Mouse (Mus musculus) T-helper 1 cell (primary cell): ENCODE results near the gene Bex4.

ENCODE experiments used
- in situ Hi-C: fragments of 300-600 bp; cut with MboI, MseI; formaldehyde crosslinking; loops from one replicate; pipeline ENCODE4 v1.15.1; 2025; ENCODE audit warnings: high pct_unique_total_duplicates

The Bex4 gene

DNA sequence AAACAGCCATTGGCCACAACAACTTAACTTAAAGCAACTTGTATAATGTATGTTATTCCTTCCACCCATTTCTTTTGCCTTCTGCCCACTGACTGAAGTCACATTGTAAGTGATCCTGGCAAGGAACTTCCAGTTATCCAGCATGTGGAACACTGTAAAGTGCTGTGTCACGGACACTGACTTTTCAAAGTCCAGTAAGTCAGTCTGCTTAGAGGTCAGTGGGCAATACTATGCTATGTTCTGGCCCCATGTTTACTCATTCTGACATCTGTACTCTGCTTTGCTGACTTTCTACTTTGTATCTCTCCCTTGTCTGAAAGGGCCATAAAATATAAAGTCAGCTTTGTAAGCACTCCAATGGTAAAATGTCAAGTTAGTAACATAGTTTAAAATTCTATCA is 44.3 kb downstream of the Bex4 start:
- in situ Hi-C loops = no loop called here
